Mouse (Mus musculus) bone marrow, adult 2 months (tissue): ENCODE measurements at regions not wholly inside any gene's neighbourhood (a gene's known extent, or its start where the extent isn't known, plus 50 kb on each side); places are given as distances from the start of the nearest gene placed in this dataset.

Source experiments
- H3K27ac ChIP-seq: fragments of 200-500 bp; 2 replicates; pipeline ENCODE4 v1.5.1; 2012; ENCODE audit warnings: low read depth, mild to moderate bottlenecking, control low read depth, inconsistent platforms, low read length; ENCODE audit not compliant: control insufficient read depth, poor library complexity, insufficient read depth
- H3K4me1 ChIP-seq: fragments of 200-500 bp; 2 replicates; pipeline ENCODE4 v1.6.1; 2011; ENCODE audit warnings: low read length; ENCODE audit not compliant: control insufficient read depth, insufficient read depth
- H3K4me3 ChIP-seq: fragments of 200-500 bp; replicated peaks from 2 replicates; pipeline ENCODE3; 2011; ENCODE audit warnings: mild to moderate bottlenecking, low read depth, low read length, control low read depth; ENCODE audit not compliant: control insufficient read depth
- CTCF ChIP-seq: fragments of 200-500 bp; IDR thresholded peaks from 2 replicates; pipeline ENCODE4 v1.5.1; 2011; ENCODE audit warnings: low read length, control low read depth; ENCODE audit not compliant: control insufficient read depth, insufficient read depth
- POLR2A ChIP-seq: fragments of 200-500 bp; IDR thresholded peaks from 2 replicates; pipeline ENCODE4 v1.6.1; 2011; ENCODE audit warnings: low read depth, mild to moderate bottlenecking, control low read depth, low read length, borderline replicate concordance; ENCODE audit not compliant: control insufficient read depth
- WGBS: fragments of 180-500 bp; shearing (Covaris S2); methylation state at CpG from one replicate; pipeline ENCODE4 v1.1.7; 2018; 5-methylcytosine and 5-hydroxymethylcytosine counted together

DNA sequence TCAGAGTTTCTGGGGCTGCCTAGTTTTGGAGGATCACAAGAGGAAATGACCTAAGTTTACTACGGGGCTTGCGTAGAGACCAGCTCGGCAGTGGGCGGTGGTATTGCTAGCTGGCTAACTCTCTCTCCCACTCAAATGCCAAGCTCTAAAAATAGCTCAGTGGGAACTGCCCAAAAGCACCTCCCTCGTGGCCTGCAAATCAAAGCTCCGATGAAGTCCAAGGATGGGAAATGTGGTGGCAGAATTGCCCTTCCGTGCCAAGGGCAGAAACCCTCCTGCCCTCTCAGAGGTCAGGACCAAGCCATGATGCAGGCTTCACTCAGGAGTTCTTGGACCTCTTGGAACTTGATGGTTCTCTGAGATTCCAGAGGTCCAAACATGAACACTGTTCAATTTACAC is 152.6 kb upstream of the Kcnj16 start:
- Histone ChIP-seq H3K4me1 (no peaks in the 10 kb centered on the region), H3K27ac (no peak overlapping the region), H3K4me3 (no peak overlapping the region)
- TF ChIP-seq POLR2A (no peak), CTCF (no peak)
- 82% methylated on average over 7 of the region's 7 CpGs for WGBS

GRCm38 (mm10) chr11:110828584-110828983 is 139.2 kb upstream of the Kcnj16 start:
- no peak overlapping the region for H3K4me3 ChIP-seq
- WGBS, result 76% methylated on average over 5 of the region's 5 CpGs
- H3K4me1 ChIP-seq, result no peaks in the 10 kb centered on the region; the same call in 1 of the 2 replicates
- TF ChIP-seq CTCF (no peak), POLR2A (no peak)
- no peak overlapping the region for H3K27ac ChIP-seq

- WGBS, result 66% methylated on average over 4 of the region's 4 CpGs
- TF ChIP-seq CTCF (no peak), POLR2A (no peak)
- H3K4me3 ChIP-seq, result no peak overlapping the region
- no peaks in the 10 kb centered on the region; the same call in 1 of the 2 replicates for H3K4me1 ChIP-seq
- H3K27ac ChIP-seq, result no peak overlapping the region
These were observed 131.1 kb upstream of the Kcnj16 start for GRCm38 (mm10) chr11:110836688-110837087.

DNA sequence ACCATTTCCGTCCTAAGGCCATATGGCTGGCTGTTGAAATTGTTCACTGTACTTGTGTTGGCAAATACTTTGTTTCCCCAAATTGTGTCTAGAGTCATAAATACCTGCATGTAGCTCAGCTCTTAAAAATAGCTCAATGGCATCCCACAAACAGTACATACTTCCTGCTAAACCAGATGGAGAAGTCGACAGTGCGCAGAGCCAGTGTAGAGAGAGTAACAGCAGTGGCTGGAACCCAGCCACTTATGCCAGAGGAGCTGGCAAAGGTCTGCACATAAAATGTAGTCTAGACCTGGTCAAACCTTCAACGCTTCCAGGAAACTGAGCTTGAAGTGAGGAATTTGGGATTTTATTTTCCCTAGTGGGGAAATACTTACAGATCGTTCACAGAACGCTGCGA is 128.5 kb upstream of the Kcnj16 start:
- Histone ChIP-seq H3K4me1 (no peaks in the 10 kb centered on the region), H3K27ac (no peak overlapping the region), H3K4me3 (no peak overlapping the region)
- TF ChIP-seq CTCF, result no peak
- TF ChIP-seq POLR2A, result no peak
- 49% methylated on average over 7 of the region's 7 CpGs for WGBS

- TF ChIP-seq CTCF (no peak), POLR2A (no peak)
- H3K4me1 ChIP-seq, result no peaks in the 10 kb centered on the region
- no peak overlapping the region for H3K27ac ChIP-seq
- 49% methylated on average over 3 of the region's 3 CpGs for WGBS
- H3K4me3 ChIP-seq, result no peak overlapping the region
These were observed 99.5 kb upstream of the Kcnj16 start for GRCm38 (mm10) chr11:110868319-110868718.

GRCm38 (mm10) chr11:110870133-110870532 is 97.7 kb upstream of the Kcnj16 start:
- TF ChIP-seq CTCF (no peak), POLR2A (no peak)
- Histone ChIP-seq H3K4me1 (no peaks in the 10 kb centered on the region), H3K4me3 (no peak overlapping the region), H3K27ac (no peak overlapping the region)
- WGBS, result 79% methylated on average over 2 of the region's 2 CpGs

DNA sequence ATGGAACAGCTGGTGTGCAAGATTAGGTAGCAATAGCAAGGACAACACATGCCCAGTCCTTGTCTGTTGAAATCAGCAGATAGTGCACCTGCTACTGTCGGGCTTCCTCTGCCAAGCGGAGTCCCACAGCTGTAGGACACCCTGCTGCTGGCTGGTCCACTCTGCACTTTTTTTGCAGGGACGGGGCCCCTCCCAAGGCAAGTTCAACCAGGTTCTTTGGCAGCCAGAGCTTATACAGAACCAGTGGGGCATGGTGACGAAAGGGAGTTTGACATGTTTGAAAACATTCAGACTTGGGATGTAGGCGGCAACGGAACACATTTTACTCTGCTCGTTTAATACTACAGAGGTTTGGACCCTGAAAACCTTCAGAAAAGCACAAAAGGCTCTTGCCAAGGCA is 93.2 kb upstream of the Kcnj16 start:
- WGBS, result 73% methylated on average over 7 of the region's 7 CpGs

GRCm38 (mm10) chr11:110880971-110881370 is 86.9 kb upstream of the Kcnj16 start:
- 86% methylated on average over 9 of the region's 9 CpGs for WGBS
- H3K27ac ChIP-seq, result no peak overlapping the region
- no peaks in the 10 kb centered on the region for H3K4me1 ChIP-seq
- TF ChIP-seq CTCF, result no peak
- no peak for TF ChIP-seq POLR2A
- no peak overlapping the region for H3K4me3 ChIP-seq

More for the DNA sequence above, 93.2 kb upstream of the Kcnj16 start:
- no peaks in the 10 kb centered on the region for H3K4me1 ChIP-seq
- H3K27ac ChIP-seq, result no peak overlapping the region
- no peak overlapping the region for H3K4me3 ChIP-seq
- no peak for TF ChIP-seq CTCF
- no peak for TF ChIP-seq POLR2A

GRCm38 (mm10) chr11:110889354-110890151 is 78.3 kb upstream of the Kcnj16 start:
- Histone ChIP-seq H3K27ac (no peak overlapping the region), H3K4me3 (no peak overlapping the region), H3K4me1 (no peaks in the 10 kb centered on the region)
- 86% methylated on average over 3 of the region's 3 CpGs for WGBS
- TF ChIP-seq POLR2A, result no peak
- no peak for TF ChIP-seq CTCF

DNA sequence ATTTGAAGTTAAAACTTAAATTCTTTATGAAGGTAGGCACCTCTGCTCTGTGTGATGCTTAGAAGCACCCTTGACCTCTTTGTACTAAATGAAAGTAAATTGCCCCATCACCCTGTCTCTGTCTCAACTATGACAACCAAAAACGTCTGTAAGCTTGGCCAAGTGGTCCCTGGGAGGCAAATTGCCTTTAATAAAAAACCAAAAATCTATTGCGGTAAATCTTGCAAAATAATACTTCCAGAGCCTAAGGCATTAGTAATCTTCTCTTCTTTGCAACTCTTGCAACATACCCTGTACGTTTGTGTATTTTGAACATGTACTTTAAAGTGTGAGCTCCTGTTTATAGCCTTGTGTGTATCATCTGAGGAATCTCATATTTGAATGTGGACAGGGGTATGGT is 77.4 kb upstream of the Kcnj16 start:
- WGBS, result 42% methylated on average over 3 of the region's 3 CpGs
- Histone ChIP-seq H3K4me3 (no peak overlapping the region), H3K4me1 (no peaks in the 10 kb centered on the region), H3K27ac (no peak overlapping the region)
- TF ChIP-seq POLR2A (no peak), CTCF (no peak)
